Mouse (Mus musculus) heart, postnatal 4 days (tissue): ENCODE data around the gene Kalrn. TPM values are rescaled to one million over a fixed set of nuclear protein-coding genes. Genes with fewer than 3 reads are reported as not detected.

Source experiments
- DNase-seq: peaks from one replicate; pipeline ENCODE4 v3.0.0; 2021
- total RNA-seq, 2 experiments: library from RNA; stranded (reverse); gene quantifications; 2 replicates each; pipeline ENCODE4 v1.2.3; 2021

The Kalrn gene
- total RNA-seq = 10 to 100 TPM; 41.1 to 41.7 TPM

GRCm38 (mm10) chr16:34573151-34573802 is at the start of gene Kalrn:
Gene Kalrn (minus strand): TSS chr16:34573532.
- DNase-seq = peak; percentile 96

- DNase-seq = no peak
Observed at GRCm38 (mm10) chr16:34614021-34614420, 40.7 kb upstream of the Kalrn start.

DNA sequence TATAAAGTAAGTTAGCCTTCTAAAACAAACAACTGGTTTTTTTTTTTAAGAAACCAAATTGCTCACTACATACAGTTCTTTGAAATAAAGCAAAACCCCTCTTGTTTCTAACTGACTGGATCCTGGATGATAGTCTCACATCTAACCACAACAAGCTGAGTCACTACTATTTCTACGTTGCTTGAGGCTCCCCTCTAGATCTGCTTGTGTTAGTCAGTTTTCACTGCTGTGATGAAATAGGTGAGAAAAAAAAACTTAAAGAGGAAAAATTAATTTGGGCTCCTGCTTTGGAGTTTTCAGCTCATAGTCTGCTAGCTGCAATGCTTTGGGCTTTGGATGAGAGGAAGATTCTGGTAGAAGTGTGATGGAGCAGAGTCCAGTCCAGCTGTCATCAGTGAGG is 36.8 kb upstream of the Kalrn start:
- DNase-seq = no peak

GRCm38 (mm10) chr16:34605679-34606078 is 32.3 kb upstream of the Kalrn start:
- peak; percentile 56 for DNase-seq

- no peak for DNase-seq
Observed at GRCm38 (mm10) chr16:34603854-34604253, 30.5 kb upstream of the Kalrn start.

DNA sequence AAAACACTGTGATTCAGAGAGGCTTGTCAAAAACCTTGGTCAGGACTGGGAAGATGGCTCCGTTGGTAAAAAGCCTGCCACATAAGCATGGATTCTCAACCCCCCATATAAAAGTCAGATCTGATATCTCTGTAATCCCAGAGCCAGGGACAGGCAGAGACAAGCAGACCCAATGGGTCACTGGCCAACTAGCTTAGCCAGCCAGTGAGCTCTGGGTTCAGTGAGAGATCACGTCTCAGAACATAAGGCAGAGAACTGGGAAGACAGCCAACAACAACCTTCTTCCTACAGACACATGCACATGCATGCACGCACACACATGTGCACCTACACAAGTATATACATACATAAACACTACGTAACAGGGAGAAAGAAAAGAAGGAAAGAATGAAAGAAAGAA is 29.7 kb upstream of the Kalrn start:
- no peak for DNase-seq

DNA sequence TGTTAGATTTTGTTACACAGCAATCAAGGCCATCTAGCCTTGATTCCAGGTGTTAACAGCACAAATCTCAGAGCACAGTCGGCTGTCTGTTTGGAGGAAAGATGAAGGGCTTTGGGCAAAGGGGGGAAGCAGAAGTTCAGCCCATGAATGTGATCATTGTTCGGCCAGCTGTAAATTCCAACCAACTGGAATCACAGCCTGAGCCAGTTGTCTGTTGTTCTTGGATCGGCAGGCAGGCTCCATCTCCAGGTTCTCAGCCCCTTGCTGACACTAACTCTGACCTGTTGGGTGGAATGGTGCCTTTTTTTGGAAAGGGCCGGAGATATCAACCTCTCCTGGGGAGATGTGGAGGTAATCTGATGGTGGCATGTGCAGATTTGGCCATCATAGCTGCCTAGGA is 28.6 kb upstream of the Kalrn start:
- no peak for DNase-seq

- no peak for DNase-seq
Observed at GRCm38 (mm10) chr16:34595294-34595693, 22.0 kb upstream of the Kalrn start.

GRCm38 (mm10) chr16:34594597-34595262 is 21.4 kb upstream of the Kalrn start:
- DNase-seq = no peak

- DNase-seq = no peak
Observed at GRCm38 (mm10) chr16:34592696-34593095, 19.4 kb upstream of the Kalrn start.

- DNase-seq = no peak
Observed at GRCm38 (mm10) chr16:34591934-34592333, 18.6 kb upstream of the Kalrn start.

GRCm38 (mm10) chr16:34579671-34580326 is 6.5 kb upstream of the Kalrn start:
- DNase-seq = no peak

DNA sequence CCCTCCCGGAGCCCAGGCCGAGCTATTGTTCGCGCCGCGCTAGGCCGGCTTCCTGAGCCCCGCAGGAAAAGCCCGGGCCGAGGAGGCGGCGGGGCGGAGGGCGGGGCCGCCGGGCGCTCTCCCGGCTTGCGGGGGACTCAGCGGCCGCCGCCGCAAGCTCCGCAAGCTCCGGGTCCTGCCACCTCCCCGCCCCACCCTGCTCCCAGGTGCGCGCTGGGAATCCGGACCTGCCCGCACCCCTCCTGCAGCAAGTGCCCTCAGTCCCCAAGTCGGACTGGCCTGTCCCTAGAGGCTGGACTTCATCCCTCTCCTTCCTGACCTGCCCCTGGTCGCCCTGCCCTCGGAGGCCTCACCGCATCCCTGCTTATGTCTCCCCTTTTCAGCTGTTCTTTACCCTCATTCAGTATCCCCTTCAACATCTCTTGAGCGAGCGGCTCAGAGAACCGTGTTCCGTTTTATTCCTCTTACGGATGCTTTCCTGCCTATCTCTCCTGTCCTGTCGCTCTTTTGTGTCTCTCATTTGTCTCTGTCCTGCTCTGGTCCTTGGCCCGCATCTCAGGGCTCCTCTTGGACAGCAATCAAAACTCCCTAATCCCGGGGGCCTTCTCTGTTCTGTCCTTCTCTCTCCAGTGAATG is 642 bp upstream of the Kalrn start:
- DNase-seq = peak; percentile 42

DNA sequence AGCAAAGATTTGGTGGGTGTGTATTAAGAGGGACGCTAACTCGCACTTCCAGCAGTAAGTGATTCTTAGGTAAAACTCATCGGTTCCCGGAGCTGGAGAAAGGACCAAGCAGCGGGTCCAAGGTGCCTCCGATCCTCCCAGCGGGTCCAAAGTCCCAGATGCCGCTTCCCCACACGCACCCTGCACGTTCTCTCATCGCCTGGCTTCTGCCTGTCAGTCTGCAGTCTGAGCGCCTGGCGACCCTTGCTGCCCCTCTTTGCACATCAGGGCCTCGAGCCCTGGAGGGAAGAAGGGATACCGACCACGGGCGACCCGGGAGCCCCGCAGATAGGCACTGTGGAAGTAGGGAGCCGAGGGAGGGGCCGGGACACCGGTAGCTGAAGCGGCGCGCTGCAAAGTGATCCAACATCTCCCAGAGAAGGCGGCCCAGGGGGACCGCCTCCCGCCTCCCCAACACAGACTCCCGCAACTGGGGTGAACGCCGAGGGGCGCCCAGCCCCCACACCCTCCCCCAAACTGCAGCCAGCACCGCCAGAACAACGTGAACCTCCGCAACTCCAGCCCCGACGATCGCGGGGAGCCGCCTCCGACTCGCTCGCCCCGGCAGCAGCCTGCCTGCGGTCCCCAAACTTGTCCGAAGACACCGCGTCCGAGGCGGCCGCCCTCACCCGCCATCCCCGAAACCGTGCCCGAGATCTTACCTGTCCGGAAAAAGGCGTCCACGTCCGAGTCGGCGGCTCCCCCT is 754 bp downstream of the Kalrn start:
- peak; percentile 48 for DNase-seq

- DNase-seq = peak; percentile 14
Observed at GRCm38 (mm10) chr16:34571931-34572405, 1.4 kb downstream of the Kalrn start.

DNA sequence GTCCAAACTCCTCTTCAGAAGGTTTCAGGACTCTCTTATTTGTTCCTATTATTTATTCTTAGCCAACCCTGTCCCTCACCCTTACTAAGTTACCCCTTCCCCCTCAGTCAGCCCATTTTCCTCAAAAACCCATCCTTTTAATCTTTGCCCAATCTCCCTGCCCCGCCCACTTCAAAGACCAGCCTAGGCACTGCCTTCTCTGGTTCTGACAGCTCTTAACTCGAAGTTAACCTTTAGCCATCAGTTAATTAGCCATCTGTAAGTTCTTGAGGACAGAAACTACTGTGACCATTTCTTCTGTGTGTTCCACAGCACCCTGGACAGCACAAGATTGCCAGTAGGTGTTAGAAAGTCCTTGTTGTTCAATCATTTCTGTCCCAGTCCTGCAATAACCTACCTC is 3.4 kb downstream of the Kalrn start:
- no peak for DNase-seq

- no peak for DNase-seq
Observed at GRCm38 (mm10) chr16:34568831-34569230, 4.5 kb downstream of the Kalrn start.

- DNase-seq = peak; percentile 4
Observed at GRCm38 (mm10) chr16:34563593-34564280, 9.6 kb downstream of the Kalrn start.

- DNase-seq = peak; percentile 2
Observed at GRCm38 (mm10) chr16:34561734-34562135, 11.6 kb downstream of the Kalrn start.

- peak; percentile 1 for DNase-seq
Observed at GRCm38 (mm10) chr16:34560814-34561213, 12.5 kb downstream of the Kalrn start.

DNA sequence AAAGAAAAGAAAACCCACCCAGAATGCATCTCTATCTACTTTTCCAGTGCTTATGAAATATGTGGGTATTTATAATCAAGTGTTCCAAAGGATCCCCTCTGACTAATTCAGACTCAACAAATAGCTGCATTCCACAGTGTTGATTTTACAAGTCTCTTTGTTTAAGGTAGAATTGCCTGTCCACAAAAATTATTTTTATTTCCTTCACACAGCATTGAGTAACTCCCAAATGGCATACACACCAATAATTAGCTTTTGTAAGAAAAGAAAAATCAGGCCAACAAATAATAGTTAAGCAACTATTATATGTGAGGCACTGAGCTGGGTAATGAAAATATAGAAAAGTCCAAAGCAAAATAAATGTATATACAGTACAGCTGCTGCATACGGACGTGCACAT is 12.9 kb downstream of the Kalrn start:
- no peak for DNase-seq

- DNase-seq = peak; percentile 3
Observed at GRCm38 (mm10) chr16:34557891-34558290, 15.4 kb downstream of the Kalrn start.
